Mouse (Mus musculus) activated CD4-positive, CD25-positive, alpha-beta regulatory T cell, adult 4 months (primary cell): ENCODE data around the gene Slfn1. TPM values are rescaled to one million over a fixed set of nuclear protein-coding genes. Genes with fewer than 3 reads are reported as not detected.
"Not testable (repeated sequence)": the region's sequence is repeated elsewhere in the genome, so short reads cannot be mapped to it uniquely, and the experiment has no call there.

Source experiments
- ATAC-seq: one replicate; pipeline ENCODE4 v1.8.0; 2017
- polyA plus RNA-seq, 2 experiments: library from polyadenylated mRNA; unstranded; fragments of 100-300 nt; shearing (Covaris generic); gene quantifications; one replicate each; pipeline ENCODE4 v1.2.1; 2017

Gene Slfn1
- polyA plus RNA-seq, result 100 to 1,000 TPM; 280 to 284 TPM

DNA sequence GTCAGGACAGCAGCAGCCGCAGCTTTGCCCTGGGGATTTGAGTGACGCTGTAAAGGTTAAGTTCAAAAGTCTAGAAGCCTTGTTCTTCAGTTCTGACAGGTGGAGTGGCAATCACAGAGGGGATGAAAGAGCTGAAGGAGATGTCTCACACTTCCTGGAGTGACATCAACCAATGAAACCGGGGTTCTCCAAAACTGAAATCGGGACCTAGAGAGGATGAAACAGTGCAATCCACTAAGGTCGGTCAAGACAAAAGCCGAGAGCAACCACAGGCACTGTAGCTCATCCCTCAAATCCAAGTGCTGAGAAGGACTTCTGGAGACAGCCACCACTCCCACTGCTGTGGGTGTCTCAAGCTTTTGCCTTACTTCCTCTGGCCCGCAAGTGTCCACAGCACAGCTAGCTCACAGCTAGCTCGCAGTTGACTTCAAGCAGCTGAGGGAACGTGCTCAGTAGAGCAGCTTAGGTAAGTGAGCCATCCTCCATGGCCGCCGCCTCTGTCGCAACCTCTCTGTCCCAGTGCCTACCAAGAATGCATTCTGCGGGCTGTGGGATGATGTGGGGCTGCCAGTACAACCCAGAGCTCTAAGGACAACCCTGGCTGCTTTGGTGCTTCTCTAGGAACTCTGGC, at the start of gene Slfn1:
Gene Slfn1 (plus strand): TSS at position 253 of the 631 bp plus-strand sequence.
- ATAC-seq, result peak; percentile 80

DNA sequence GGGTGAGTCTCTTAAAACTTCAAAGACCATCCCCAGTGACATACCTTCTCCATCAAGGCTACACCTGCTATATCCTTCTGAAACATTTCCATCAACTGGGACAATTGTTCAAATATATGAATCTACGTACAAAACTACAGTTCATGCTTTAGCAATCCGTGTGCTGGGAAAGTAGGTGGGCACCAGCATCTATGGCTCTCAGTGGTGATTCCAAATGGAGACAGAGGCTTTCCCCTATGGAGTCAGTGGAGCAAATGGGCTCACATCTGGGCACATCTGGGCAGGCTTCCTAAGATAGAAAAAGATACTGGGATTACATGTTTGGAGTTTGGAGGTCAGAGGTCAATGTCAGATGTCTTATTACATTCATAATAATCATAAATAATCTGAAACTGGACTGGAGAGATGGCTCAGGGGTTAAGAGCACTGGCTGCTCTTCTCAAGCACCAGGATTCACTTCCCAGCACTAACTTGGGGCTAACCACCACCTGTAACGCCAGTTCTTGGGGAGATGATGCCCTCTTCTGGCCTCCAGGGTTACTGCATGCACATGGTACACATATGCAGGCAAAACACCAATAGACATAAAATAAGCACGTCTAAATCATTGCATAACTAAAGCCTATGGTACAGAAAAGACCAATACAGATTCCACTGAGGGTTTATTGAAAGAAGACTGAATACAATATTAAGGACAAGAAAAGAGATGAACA, 48.5 kb upstream of the Slfn1 start:
- ATAC-seq, result no peak

- ATAC-seq, result no peak
These were observed 46.2 kb upstream of the Slfn1 start for GRCm38 (mm10) chr11:83070321-83070970.

DNA sequence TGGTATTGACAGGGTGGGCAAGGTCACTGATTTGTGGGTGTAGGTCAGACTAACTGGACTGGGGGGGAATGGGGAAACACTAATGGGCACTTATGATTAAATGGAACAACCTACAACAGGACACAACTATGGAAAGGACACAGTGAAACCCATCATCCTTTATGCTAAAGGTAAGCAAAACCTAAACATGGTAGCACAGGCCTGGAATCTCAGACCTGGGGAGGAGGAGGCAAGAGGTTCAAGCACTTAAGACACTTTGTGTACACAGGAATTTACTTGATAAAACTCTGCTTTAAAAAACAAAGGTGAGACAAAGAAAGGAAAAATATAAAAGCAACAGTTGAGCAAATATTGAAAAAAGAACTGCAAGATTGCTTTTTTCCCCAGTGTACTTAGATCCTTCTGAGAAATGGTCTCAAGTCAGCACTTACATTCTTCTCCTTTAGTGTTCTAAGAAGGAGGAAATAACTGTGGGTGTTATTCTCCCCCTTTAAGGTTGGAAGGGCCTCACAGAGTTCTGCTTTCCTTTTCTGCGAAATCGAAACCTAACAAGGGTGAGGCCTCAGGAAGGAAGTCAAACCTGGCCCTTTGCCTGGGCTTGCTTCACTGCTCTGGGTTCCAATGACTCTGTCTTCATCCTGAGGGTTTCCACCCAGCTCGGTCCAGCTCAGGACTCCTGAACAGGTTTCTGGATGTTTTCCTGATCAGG, 38.8 kb upstream of the Slfn1 start:
- peak; percentile 84 for ATAC-seq

- no peak for ATAC-seq
These were observed 38.1 kb upstream of the Slfn1 start for GRCm38 (mm10) chr11:83078423-83079140.

DNA sequence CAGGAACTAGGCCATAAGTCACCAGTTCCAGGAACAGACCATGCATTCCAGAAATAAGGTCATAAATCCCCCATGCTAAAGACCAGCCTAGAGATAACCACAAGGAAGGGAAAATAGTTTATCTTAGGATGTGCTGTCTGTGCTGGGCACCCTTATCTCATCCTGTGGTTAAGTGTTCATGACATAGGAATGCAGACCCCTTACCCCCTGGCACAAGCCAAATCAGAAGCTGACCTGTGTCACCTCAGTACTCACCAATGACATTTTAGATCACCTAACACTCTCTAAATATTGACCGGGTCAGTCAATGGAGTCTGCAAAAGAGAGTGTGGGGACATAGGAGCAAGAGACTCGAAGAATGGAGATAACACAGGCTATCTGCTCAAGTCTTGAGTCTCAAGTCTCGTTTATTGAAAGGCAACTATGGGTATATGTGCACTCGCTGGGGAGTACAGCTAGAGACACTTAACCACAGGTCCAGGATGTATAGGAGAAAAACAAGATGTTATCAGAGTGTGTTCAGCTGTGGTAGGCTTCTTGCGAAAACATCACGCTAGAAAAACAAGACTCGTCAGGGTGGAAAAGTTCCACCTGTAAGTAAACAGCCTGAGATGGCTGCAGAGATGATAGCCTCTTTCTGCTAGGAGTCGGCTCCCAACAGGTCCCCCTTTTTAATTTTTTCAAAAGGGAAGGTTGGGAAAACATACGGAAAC, 37.0 kb upstream of the Slfn1 start:
- ATAC-seq, result peak; percentile 65

DNA sequence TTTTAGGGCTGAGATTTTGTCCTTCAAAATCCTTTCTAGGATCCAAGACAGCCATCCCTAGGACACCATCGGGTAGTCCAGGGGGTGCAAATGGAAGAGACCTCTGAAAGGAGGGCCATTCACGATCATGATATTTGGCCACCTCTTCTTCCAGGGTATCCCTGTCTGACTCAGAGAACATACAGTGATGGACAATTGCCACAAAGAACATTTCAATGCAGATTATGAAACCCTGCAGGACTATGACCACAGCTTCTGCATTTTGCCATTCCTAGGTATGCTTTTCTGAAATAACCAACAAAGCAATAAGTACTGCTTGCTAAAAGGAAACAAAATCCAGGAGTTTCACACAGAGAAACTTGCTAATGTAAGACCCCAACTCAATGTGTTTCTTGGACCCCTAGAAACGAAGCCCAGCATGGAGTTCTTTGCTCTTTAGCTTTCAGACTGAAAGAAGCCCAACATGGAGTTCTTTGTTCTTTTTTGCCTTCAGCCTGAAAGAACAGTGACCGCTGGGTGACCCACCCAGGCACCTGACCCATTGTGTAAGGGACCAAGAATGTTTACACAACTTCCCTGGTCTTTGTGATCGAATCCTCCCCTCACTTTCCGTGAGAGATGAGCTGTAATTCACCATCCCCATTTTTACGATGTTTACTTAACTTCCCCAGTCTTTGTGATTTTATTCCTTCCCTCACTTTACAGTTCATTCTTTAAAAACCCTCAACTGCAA, 33.7 kb upstream of the Slfn1 start:
- ATAC-seq, result no peak

DNA sequence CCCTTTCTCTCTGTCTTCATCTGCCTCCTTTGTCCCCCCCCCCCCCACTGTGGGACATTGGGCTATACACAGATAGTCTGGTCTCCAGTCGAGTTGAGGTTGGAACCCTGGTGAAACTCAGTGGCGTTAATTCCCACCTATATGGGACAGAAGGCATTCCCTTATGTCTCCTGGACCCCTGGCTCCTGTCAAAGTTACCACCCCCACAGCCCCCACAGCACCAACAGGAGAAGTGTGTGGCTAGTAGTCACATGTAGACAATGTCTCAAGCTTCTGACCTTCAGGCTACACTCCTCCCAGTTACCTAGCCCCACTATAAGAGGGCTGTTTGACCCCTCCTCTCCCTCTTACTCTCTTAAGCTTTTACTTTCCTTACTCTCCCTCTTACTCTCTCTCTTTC, 32.5 kb upstream of the Slfn1 start:
- no peak for ATAC-seq

DNA sequence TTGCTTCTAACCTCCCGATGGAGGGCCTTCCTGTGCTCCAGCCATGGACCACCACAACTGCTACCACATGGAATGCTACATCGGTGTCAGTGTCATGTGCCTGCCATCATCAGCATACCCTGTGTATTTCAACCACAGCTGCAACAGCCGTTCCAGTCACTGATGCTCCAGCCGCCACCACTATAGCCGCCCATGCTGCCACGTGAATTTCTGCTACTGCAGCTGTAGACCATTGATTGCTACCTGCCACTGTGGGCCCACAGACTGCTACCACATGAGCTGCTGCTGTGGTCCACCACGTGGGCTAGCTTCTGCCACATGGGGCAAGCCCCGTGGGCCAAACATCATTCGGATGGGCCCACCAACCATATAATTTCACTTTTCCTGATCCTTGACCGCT, 31.9 kb upstream of the Slfn1 start:
- ATAC-seq, result no peak

GRCm38 (mm10) chr11:83115138-83115537, 1.5 kb upstream of the Slfn1 start:
- no peak for ATAC-seq

- ATAC-seq, result peak; percentile 73
These were observed 1.4 kb downstream of the Slfn1 start for GRCm38 (mm10) chr11:83118056-83118455.

- ATAC-seq, result no peak
These were observed 4.6 kb downstream of the Slfn1 start for GRCm38 (mm10) chr11:83121131-83121685.

DNA sequence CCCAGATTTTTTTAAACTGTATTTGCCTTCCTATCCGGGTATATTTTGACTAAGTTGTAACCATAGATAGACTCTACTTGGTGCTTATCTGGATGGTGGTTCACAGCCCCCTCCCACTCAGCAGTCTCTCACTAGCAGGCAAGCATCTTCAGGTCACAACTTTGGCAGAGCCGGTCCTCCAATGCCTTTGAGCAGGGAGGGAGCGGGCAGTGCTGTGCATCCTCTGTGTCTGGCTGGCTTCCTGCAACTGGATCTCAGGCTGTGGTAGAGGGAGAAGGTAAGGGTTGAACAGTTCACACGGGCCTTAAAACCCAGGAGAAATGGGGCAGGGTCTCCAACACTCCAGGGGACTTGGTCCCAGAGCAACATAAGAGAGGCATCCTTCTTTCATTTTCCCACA, 6.5 kb downstream of the Slfn1 start:
- no peak for ATAC-seq

DNA sequence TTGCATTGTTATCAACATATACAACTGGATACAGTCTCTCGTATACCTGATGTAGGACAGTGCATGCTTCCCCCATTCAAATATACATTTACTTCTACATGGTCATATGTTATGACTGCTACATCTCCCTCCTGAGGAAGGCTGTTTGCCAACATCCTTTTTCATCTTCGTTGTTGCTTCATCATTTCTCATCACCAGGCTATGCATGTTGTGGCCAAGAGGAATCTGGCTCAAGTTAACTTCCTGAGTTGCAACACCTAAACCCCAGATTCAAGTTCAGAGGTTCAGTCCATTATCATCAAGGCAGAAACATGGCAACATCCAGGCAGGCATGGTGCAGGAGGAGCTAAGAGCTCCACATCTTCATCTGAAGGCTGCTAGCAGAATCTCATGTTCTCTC, 8.3 kb downstream of the Slfn1 start:
- no peak for ATAC-seq

DNA sequence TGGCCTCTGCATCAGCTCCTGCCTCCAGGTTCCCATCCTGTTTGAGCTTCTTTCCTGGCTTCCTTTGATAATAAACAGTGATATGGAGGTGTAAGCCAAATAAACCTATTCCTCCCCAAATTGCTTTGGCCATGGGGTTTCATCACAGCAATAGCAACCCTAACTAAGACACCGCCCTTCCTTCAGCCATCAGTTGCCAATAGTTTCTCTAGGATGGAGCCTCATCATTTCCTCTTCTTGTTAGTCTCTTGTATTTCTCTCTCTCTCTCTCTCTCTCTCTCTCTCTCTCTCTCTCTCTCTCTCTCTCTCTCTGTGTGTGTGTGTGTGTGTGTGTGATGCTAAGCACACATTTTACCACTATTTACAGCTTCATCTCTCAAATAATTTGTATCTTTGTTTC, 9.0 kb downstream of the Slfn1 start:
- not testable (repeated sequence) for ATAC-seq

DNA sequence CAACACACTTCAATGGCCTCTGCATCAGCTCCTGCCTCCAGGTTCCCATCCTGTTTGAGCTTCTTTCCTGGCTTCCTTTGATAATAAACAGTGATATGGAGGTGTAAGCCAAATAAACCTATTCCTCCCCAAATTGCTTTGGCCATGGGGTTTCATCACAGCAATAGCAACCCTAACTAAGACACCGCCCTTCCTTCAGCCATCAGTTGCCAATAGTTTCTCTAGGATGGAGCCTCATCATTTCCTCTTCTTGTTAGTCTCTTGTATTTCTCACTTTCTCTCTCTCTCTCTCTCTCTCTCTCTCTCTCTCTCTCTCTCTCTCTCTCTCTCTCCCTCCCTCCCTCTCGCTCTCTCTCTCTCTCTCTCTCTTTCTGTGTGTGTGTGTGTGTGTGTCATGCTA, 20.6 kb downstream of the Slfn1 start:
- not testable (repeated sequence) for ATAC-seq

DNA sequence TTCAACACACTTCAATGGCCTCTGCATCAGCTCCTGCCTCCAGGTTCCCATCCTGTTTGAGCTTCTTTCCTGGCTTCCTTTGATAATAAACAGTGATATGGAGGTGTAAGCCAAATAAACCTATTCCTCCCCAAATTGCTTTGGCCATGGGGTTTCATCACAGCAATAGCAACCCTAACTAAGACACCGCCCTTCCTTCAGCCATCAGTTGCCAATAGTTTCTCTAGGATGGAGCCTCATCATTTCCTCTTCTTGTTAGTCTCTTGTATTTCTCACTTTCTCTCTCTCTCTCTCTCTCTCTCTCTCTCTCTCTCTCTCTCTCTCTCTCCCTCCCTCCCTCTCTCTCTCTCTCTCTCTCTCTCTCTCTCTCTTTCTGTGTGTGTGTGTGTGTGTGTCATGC, 32.3 kb downstream of the Slfn1 start:
- not testable (repeated sequence) for ATAC-seq
